Mouse (Mus musculus): ENCODE data around the gene Tgm1. TPM values are rescaled to one million over a fixed set of nuclear protein-coding genes. Genes with fewer than 3 reads are reported as not detected.

The Tgm1 gene
- total and polyA plus RNA-seq, 2 experiments from 2014 or later, result 0.14 to 0.16 TPM

GRCm38 (mm10) chr14:55716271-55716670, 2.5 kb upstream of the Tgm1 start:
- ATAC-seq (ENCODE audit: low FRiP score) (no peak), DNase-seq (ENCODE audit: low spot score) (no peak)
- Histone ChIP-seq H3K9me3 (ENCODE audit: low read length) (no peaks in the 10 kb centered on the region), H3K27ac (ENCODE audit: low read depth, low read length) (no peak overlapping the region), H3K4me3 (ENCODE audit: low read depth, low read length) (no peak overlapping the region), H3K4me1 (ENCODE audit: insufficient read depth, low read length) (peaks cover 5% of the 10 kb centered on the region; the same call in 1 of the 2 replicates), H3K4me2 (ENCODE audit: low read depth, low read length, poor library complexity, severe bottlenecking) (no peak overlapping the region), H3K9ac (replicated peaks; ENCODE audit: low read length, poor library complexity, severe bottlenecking) (no peak overlapping the region), H3K27me3 (ENCODE audit: insufficient read depth, low read length) (0 out of 2 replicates have a peak, but pooled peaks cover 5% of the 10 kb centered on the region), H3K36me3 (ENCODE audit: insufficient read depth, low read length) (peaks cover 31% of the 10 kb centered on the region)
- no peak for TF ChIP-seq CTCF (IDR thresholded peaks at IDR 0.05)
- 98% methylated on average over 6 of the region's 6 CpGs for WGBS

GRCm38 (mm10) chr14:55714893-55715292, 1.2 kb upstream of the Tgm1 start:
- H3K9ac ChIP-seq (replicated peaks; ENCODE audit: low read length, poor library complexity, severe bottlenecking), result no peak overlapping the region
- H3K9me3 ChIP-seq (ENCODE audit: low read length), result no peaks in the 10 kb centered on the region
- H3K4me1 ChIP-seq (ENCODE audit: insufficient read depth, low read length), result no peaks in the 10 kb centered on the region
- no peak overlapping the region for H3K27ac ChIP-seq (ENCODE audit: low read depth, low read length)
- 39% methylated on average over 6 of the region's 6 CpGs for WGBS
- H3K36me3 ChIP-seq (ENCODE audit: insufficient read depth, low read length), result peaks cover 27% of the 10 kb centered on the region
- DNase-seq (ENCODE audit: low spot score) (no peak), ATAC-seq (ENCODE audit: low FRiP score) (no peak)
- H3K27me3 ChIP-seq (ENCODE audit: insufficient read depth, low read length), result 0 out of 2 replicates have a peak, but pooled peaks cover 5% of the 10 kb centered on the region
- TF ChIP-seq CTCF (IDR thresholded peaks at IDR 0.05), result no peak
- no peak overlapping the region for H3K4me2 ChIP-seq (ENCODE audit: low read depth, low read length, poor library complexity, severe bottlenecking)
- no peak overlapping the region for H3K4me3 ChIP-seq (ENCODE audit: low read depth, low read length)

- TF ChIP-seq CTCF (IDR thresholded peaks at IDR 0.05), result no peak
- H3K36me3 ChIP-seq (ENCODE audit: insufficient read depth, low read length), result peaks cover 19% of the 10 kb centered on the region
- no peaks in the 10 kb centered on the region for H3K4me1 ChIP-seq (ENCODE audit: insufficient read depth, low read length)
- no peak for DNase-seq (ENCODE audit: low spot score)
- H3K4me2 ChIP-seq (ENCODE audit: low read depth, low read length, poor library complexity, severe bottlenecking), result no peak overlapping the region
- H3K27ac ChIP-seq (ENCODE audit: low read depth, low read length), result no peak overlapping the region
- no peak overlapping the region for H3K9ac ChIP-seq (replicated peaks; ENCODE audit: low read length, poor library complexity, severe bottlenecking)
- 17% methylated on average over 24 of the region's 25 CpGs for WGBS
- no peaks in the 10 kb centered on the region for H3K9me3 ChIP-seq (ENCODE audit: low read length)
- no peak overlapping the region for H3K4me3 ChIP-seq (ENCODE audit: low read depth, low read length)
- no peak for ATAC-seq (ENCODE audit: low FRiP score)
- 0 out of 2 replicates have a peak, but pooled peaks cover 5% of the 10 kb centered on the region for H3K27me3 ChIP-seq (ENCODE audit: insufficient read depth, low read length)
Measured at GRCm38 (mm10) chr14:55713007-55713728, 558 bp downstream of the Tgm1 start.

GRCm38 (mm10) chr14:55711786-55712185, 1.9 kb downstream of the Tgm1 start:
- ATAC-seq (ENCODE audit: low FRiP score), result no peak
- TF ChIP-seq CTCF (IDR thresholded peaks at IDR 0.05), result no peak
- 77% methylated on average over 7 of the region's 7 CpGs for WGBS
- Histone ChIP-seq H3K4me2 (ENCODE audit: low read depth, low read length, poor library complexity, severe bottlenecking) (no peak overlapping the region), H3K4me1 (ENCODE audit: insufficient read depth, low read length) (no peaks in the 10 kb centered on the region), H3K27me3 (ENCODE audit: insufficient read depth, low read length) (0 out of 2 replicates have a peak, but pooled peaks cover 5% of the 10 kb centered on the region), H3K4me3 (ENCODE audit: low read depth, low read length) (no peak overlapping the region), H3K9me3 (ENCODE audit: low read length) (no peaks in the 10 kb centered on the region), H3K9ac (replicated peaks; ENCODE audit: low read length, poor library complexity, severe bottlenecking) (no peak overlapping the region), H3K36me3 (ENCODE audit: insufficient read depth, low read length) (peaks cover 9% of the 10 kb centered on the region), H3K27ac (ENCODE audit: low read depth, low read length) (no peak overlapping the region)
- no peak for DNase-seq (ENCODE audit: low spot score)

- Histone ChIP-seq H3K4me1 (ENCODE audit: insufficient read depth, low read length) (no peaks in the 10 kb centered on the region), H3K27me3 (ENCODE audit: insufficient read depth, low read length) (0 out of 2 replicates have a peak, but pooled peaks cover 5% of the 10 kb centered on the region)
Measured at GRCm38 (mm10) chr14:55709509-55709908, 4.2 kb downstream of the Tgm1 start.

GRCm38 (mm10) chr14:55707397-55707796, 6.3 kb downstream of the Tgm1 start:
- H3K4me3 ChIP-seq (ENCODE audit: low read depth, low read length), result no peak overlapping the region
- no peaks in the 10 kb centered on the region for H3K4me1 ChIP-seq (ENCODE audit: insufficient read depth, low read length)
- H3K4me2 ChIP-seq (ENCODE audit: low read depth, low read length, poor library complexity, severe bottlenecking), result no peak overlapping the region
- no peaks in the 10 kb centered on the region for H3K9me3 ChIP-seq (ENCODE audit: low read length)
- no peaks in the 10 kb centered on the region for H3K36me3 ChIP-seq (ENCODE audit: insufficient read depth, low read length)
- no peak for TF ChIP-seq CTCF (IDR thresholded peaks at IDR 0.05)
- no peak overlapping the region for H3K27ac ChIP-seq (ENCODE audit: low read depth, low read length)
- DNase-seq (ENCODE audit: low spot score) (no peak), ATAC-seq (ENCODE audit: low FRiP score) (no peak)
- 79% methylated on average over 5 of the region's 5 CpGs for WGBS
- H3K9ac ChIP-seq (replicated peaks; ENCODE audit: low read length, poor library complexity, severe bottlenecking), result no peak overlapping the region
- no peaks in the 10 kb centered on the region for H3K27me3 ChIP-seq (ENCODE audit: insufficient read depth, low read length)

More at GRCm38 (mm10) chr14:55709509-55709908, 4.2 kb downstream of the Tgm1 start:
- WGBS, result 86% methylated on average over 4 of the region's 4 CpGs
- Histone ChIP-seq H3K36me3 (ENCODE audit: insufficient read depth, low read length) (no peaks in the 10 kb centered on the region), H3K9ac (replicated peaks; ENCODE audit: low read length, poor library complexity, severe bottlenecking) (no peak overlapping the region), H3K4me2 (ENCODE audit: low read depth, low read length, poor library complexity, severe bottlenecking) (no peak overlapping the region), H3K27ac (ENCODE audit: low read depth, low read length) (no peak overlapping the region), H3K9me3 (ENCODE audit: low read length) (no peaks in the 10 kb centered on the region), H3K4me3 (ENCODE audit: low read depth, low read length) (no peak overlapping the region)
- DNase-seq (ENCODE audit: low spot score) (no peak), ATAC-seq (ENCODE audit: low FRiP score) (no peak)
- TF ChIP-seq CTCF (IDR thresholded peaks at IDR 0.05), result no peak
